Mouse (Mus musculus) C2C12 (cell line): ENCODE measurements around the gene Serhl. TPM values are rescaled to one million over a fixed set of nuclear protein-coding genes. Genes with fewer than 3 reads are reported as not detected.

Source experiments
- H3K27me3 ChIP-seq: one replicate; pipeline ENCODE4 v1.6.1; 2011; ENCODE audit not compliant: control insufficient read depth, insufficient read depth, insufficient read length
- H3K36me3 ChIP-seq: one replicate; pipeline ENCODE4 v1.6.1; 2011; ENCODE audit not compliant: control insufficient read depth, insufficient read depth
- H3K4me3 ChIP-seq: one replicate; pipeline ENCODE4 v1.5.1; 2011; ENCODE audit warnings: mild to moderate bottlenecking, control low read depth; ENCODE audit not compliant: poor library complexity, insufficient read depth, severe bottlenecking
- H3K79me2 ChIP-seq: one replicate; pipeline ENCODE4 v1.6.1; 2011; ENCODE audit not compliant: control insufficient read depth, insufficient read depth
- H3K79me3 ChIP-seq: one replicate; pipeline ENCODE4 v1.6.1; 2011; ENCODE audit warnings: low read depth, control low read depth
- H3ac ChIP-seq: one replicate; pipeline ENCODE3; 2011; ENCODE audit warnings: low read depth; ENCODE audit not compliant: control insufficient read depth, insufficient read length
- CEBPB ChIP-seq: IDR thresholded peaks from one replicate; pipeline ENCODE4 v1.6.1; 2011; ENCODE audit warnings: low read depth, mild to moderate bottlenecking, control low read depth, moderate library complexity
- CTCF ChIP-seq: IDR thresholded peaks from one replicate; pipeline ENCODE4 v1.5.1; 2011; ENCODE audit not compliant: control insufficient read depth, insufficient read depth, insufficient read length
- FOSL1 ChIP-seq: IDR thresholded peaks from one replicate; pipeline ENCODE4 v1.8.0; 2011; ENCODE audit warnings: mild to moderate bottlenecking, low read length; ENCODE audit not compliant: poor library complexity, insufficient read depth, severe bottlenecking
- MAX ChIP-seq: IDR thresholded peaks from one replicate; pipeline ENCODE4 v1.6.1; 2011; ENCODE audit warnings: mild to moderate bottlenecking, control low read depth
- MYOD1 ChIP-seq: IDR thresholded peaks from one replicate; pipeline ENCODE4 v1.6.1; 2011; ENCODE audit warnings: low read depth; ENCODE audit not compliant: control insufficient read depth, insufficient read length
- MYOG ChIP-seq: IDR thresholded peaks from one replicate; pipeline ENCODE4 v1.6.1; 2011; ENCODE audit not compliant: control insufficient read depth, insufficient read length; ENCODE audit errors: extremely low read depth
- USF1 ChIP-seq: IDR thresholded peaks from one replicate; pipeline ENCODE4 v1.6.1; 2011; ENCODE audit warnings: low read depth, mild to moderate bottlenecking, control low read depth, moderate library complexity
- polyA plus RNA-seq: library from polyadenylated mRNA; unstranded; fragments of >200 nt; fragmentation: generic; extraction: Trizol; gene quantifications from one replicate; pipeline ENCODE4 v1.2.1, GENCODE M21; 2012; ENCODE audit warnings: missing spikeins

Serhl gene
- polyA plus RNA-seq, 1 experiment: 17.8 TPM

DNA sequence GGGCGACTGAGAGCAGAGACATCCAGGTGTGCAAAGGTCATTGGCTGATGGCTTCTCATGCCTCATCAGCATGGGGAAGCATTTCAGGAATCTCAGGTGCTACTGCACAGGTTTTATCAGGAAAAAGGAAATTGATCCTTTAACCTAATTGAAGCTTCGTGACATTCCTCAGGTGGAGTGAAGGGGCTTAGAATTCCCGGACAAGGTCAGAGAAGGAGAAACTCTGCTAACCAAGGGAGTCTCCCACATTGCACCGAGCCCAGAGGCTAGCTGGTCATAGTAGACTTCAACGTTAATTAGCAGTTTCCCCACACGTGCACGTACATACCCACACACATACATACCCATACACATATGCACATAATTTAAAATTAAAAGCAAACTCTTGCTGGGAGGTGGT, 42.6 kb upstream of the Serhl start:
- no peak overlapping the region for H3K4me3 ChIP-seq
- no peak overlapping the region for H3ac ChIP-seq
- H3K79me3 ChIP-seq: no peaks in the 10 kb centered on the region
- TF ChIP-seq MYOG (no peak), MAX (no peak), MYOD1 (no peak), USF1 (no peak), CTCF (no peak), FOSL1 (no peak), CEBPB (no peak)
- no peaks in the 10 kb centered on the region for H3K79me2 ChIP-seq
- H3K27me3 ChIP-seq: peaks cover 49% of the 10 kb centered on the region
- H3K36me3 ChIP-seq: no peaks in the 10 kb centered on the region

DNA sequence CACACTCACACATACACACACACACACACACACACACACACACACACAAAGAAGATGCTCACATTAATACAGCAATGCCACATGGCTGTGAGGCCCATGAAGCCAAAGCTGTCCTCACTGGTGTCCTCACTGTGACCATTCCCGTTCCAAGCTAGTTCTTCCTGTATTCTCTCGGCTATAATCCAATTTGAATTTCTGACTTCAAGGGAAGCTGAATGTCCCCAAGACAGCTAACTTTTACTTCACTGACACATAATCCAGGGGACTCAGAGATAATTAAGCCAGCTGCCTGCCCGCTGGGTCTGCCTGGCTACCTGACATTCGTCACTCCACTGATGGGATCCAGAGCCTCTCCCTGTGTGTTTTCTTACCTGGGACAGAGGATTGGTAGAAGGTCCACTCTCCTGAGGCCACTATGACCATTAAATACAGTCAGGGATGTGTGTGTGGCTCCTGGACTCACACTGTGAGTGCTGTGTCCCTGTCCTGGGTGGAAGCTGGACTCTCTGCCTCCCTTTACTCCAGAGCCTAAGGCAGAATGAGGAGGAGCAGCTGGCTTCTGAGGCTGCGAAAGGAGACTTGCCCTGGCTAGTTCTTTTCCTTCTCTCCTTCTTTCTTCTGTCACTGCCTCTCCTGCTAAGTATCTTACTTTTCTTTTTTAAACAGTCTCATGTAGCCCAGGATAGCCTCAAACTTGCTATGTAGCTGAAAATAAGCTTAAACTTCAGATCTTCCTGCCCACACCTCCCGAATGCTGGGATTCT, 36.8 kb upstream of the Serhl start:
- Histone ChIP-seq H3K4me3 (no peak overlapping the region), H3K79me2 (no peaks in the 10 kb centered on the region), H3K79me3 (no peaks in the 10 kb centered on the region), H3K36me3 (no peaks in the 10 kb centered on the region), H3K27me3 (peaks cover 50% of the 10 kb centered on the region), H3ac (no peak overlapping the region)
- no peak for TF ChIP-seq USF1
- no peak for TF ChIP-seq MYOG
- TF ChIP-seq FOSL1: no peak
- no peak for TF ChIP-seq CEBPB
- TF ChIP-seq CTCF: no peak

DNA sequence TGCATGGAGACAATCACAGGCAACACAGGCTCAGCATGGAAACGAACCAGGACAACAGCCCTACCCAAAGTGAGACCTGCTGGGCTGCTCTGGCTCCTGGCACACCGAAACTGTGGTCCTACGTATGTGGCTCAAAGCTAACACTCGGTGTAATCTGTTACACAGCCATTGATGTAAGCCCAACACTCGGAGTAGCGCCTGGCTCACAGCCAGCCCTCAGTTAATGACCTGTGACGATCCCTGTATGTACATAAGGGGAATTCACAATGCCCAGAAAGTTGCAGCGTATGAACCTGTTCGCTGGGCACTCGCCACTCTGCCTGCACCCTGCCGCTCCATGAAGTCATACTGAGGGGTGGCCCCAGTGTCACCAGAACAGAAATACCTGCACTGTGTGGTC, 36.0 kb upstream of the Serhl start:
- no peaks in the 10 kb centered on the region for H3K79me2 ChIP-seq
- H3K36me3 ChIP-seq: no peaks in the 10 kb centered on the region
- H3K27me3 ChIP-seq: peaks cover 47% of the 10 kb centered on the region
- no peak for TF ChIP-seq MYOD1
- TF ChIP-seq CTCF: no peak
- no peak for TF ChIP-seq MYOG
- no peak for TF ChIP-seq MAX
- no peaks in the 10 kb centered on the region for H3K79me3 ChIP-seq
- H3K4me3 ChIP-seq: no peak overlapping the region
- H3ac ChIP-seq: no peak overlapping the region

DNA sequence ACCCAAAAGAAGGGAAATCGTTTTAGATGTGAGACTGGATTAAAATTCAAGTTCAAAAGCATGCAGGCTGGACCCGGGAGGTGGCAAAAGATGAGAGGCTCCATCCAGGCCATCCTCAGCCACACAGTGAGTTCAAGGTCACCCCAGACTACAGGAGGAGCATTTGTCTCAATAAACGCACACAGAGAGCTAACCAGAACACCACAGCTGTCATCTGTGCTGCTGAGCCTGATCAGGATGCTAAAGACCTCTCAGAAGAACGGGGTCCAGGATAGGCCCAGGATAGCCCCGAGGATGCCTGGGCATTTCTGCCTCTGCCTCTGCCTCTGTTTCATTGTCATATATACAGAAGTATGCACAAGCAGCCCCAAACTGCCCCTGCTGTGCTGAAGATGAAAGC, 33.7 kb upstream of the Serhl start:
- TF ChIP-seq FOSL1 (no peak), CTCF (no peak), MAX (no peak)
- Histone ChIP-seq H3K79me2 (no peaks in the 10 kb centered on the region), H3K27me3 (peaks cover 45% of the 10 kb centered on the region), H3ac (no peak overlapping the region), H3K79me3 (no peaks in the 10 kb centered on the region), H3K4me3 (no peak overlapping the region), H3K36me3 (no peaks in the 10 kb centered on the region)

DNA sequence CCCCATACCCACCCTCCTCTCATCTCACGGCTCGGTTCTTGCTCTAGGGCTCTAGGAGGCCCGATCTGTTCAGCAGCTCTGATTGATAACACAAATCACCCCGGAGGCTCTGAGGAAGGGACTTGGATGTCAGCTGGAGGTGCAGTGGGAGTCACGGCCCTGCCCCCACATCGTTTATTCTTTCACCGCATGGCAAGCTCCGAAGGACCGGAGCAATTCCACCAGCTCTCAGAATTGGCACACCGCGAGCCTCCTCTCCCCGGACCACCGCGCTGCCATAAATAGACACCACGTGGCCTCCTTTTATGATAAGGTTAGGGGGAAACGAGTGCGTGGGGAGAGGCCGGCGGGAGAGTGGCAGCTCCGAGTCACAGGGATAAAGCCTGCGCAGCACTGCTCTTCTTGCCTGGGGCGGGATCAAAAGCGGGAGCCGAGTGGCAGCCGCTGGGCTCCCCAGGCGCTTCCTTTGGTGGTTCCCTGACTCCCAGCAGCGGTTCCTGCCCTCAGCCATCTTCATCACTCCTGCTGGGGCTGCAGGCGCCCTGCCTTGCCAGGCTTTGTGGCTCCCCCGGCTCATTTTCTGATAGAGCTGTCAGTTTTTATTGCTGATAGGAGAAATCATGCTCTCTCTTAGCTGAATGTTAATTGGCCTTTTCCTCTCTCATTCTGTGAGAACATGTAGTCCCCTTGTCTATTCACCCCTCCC, 32.8 kb upstream of the Serhl start:
- Histone ChIP-seq H3K4me3 (no peak overlapping the region), H3K27me3 (peaks cover 43% of the 10 kb centered on the region)

DNA sequence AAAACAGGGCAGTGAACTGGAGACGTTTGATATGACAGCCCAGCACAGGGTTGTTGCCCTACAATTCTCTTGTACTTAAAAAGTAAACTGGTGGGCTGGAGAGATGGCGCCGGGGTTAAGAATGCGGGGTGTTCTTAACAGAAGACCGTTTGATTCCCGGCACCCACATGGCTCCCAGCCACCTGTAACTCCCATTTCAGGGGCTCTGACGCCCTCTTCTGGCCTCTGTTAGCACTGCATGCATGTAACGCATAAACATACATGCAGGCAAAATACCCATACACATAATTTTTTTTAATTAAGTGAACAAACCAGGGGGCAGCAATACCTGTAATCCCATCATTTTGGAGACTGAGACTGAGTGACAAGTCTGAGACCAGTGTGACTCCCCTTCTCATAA, 31.8 kb upstream of the Serhl start:
- TF ChIP-seq USF1 (no peak), MYOD1 (no peak), CTCF (no peak), FOSL1 (no peak), MYOG (no peak), MAX (no peak), CEBPB (no peak)
- no peaks in the 10 kb centered on the region for H3K79me3 ChIP-seq
- H3ac ChIP-seq: no peak overlapping the region
- H3K27me3 ChIP-seq: peaks cover 42% of the 10 kb centered on the region
- no peaks in the 10 kb centered on the region for H3K36me3 ChIP-seq
- no peak overlapping the region for H3K4me3 ChIP-seq
- H3K79me2 ChIP-seq: no peaks in the 10 kb centered on the region

More for the DNA sequence above, 32.8 kb upstream of the Serhl start:
- TF ChIP-seq MAX: no peak
- TF ChIP-seq USF1: no peak
- TF ChIP-seq FOSL1: no peak
- TF ChIP-seq CTCF: no peak
- TF ChIP-seq CEBPB: no peak
- no peak for TF ChIP-seq MYOD1
- TF ChIP-seq MYOG: no peak
- Histone ChIP-seq H3ac (no peak overlapping the region), H3K79me3 (no peaks in the 10 kb centered on the region), H3K36me3 (no peaks in the 10 kb centered on the region), H3K79me2 (no peaks in the 10 kb centered on the region)
